Comparison of ENCODE assay signal across 15 mouse cellular contexts in genomic region chr9:42382063-42382462, GRCm38 (mm10). TPM values are rescaled to one million over a fixed set of nuclear protein-coding genes. Genes with fewer than 3 reads are reported as not detected.
A peak's percentile ranks its signal among the peaks of the same experiment; 100 is the strongest.
DNase-seq lines count a peak whose midpoint lies in the region; ATAC-seq and TF ChIP-seq lines count a peak whose summit lies in the region.
"Had no signal": no experiment of that assay in that cellular context is flagged by ENCODE, and none has a peak within 500 bp of the region (broad histone marks: within the 10 kb centered on the region; RNA-seq: fewer than 3 reads in every experiment).

No protein-coding gene starts in this region.

- H3K4me3 ChIP-seq in layer of hippocampus, adult 2 months, result no peak overlapping the region
- H3K4me3 ChIP-seq in midbrain, embryonic 15.5 days, result no peak overlapping the region
- H3K4me3 ChIP-seq: erythroblast, embryonic 14.5 days; limb, embryonic 12.5 days; myocyte had no signal

- no peak overlapping the region for H3K9ac ChIP-seq in midbrain, embryonic 15.5 days
- H3K9ac ChIP-seq: limb, embryonic 12.5 days had no signal

- H3K27ac ChIP-seq in layer of hippocampus, adult 2 months, result peak overlapping the region; percentile 79
- H3K27ac ChIP-seq in midbrain, embryonic 15.5 days, result peak overlapping the region; percentile 53; the same call in 1 of the 2 replicates
- H3K27ac ChIP-seq: limb, embryonic 12.5 days had no signal

- no peak for TF ChIP-seq CTCF in layer of hippocampus, adult 2 months (conservative IDR thresholded peaks at IDR 0.05)

- peak; percentile 9 for DNase-seq in cerebellum, adult 11-12 months
- DNase-seq in cerebellum, adult 11 months, result no peak
- peak in 1 of 2 experiments; percentile 68 for DNase-seq in layer of hippocampus, adult 2 months (ENCODE audit: low spot score in 2 of 2)
- no peak for DNase-seq in layer of hippocampus, postnatal 25 days (ENCODE audit: extremely low spot score in 1 of 2, low spot score in 1 of 2)
- DNase-seq in frontal cortex, postnatal 10 days (ENCODE audit: low spot score in 2 of 2), result peak; percentile 33 to 39
- no peak for DNase-seq in urinary bladder, postnatal 36 days (ENCODE audit: low spot score in 2 of 2)
- DNase-seq in heart, postnatal 4 days, result no peak
- DNase-seq: adrenal gland, adult 2 months; embryo, embryonic 11 days; kidney, postnatal 14 days had no signal

- no peak for ATAC-seq in midbrain, embryonic 15.5 days (replicated peaks)

- WGBS in midbrain, embryonic 15.5 days, result 40% methylated on average over 5 of the region's 5 CpGs

- H3K27me3 ChIP-seq in midbrain, embryonic 15.5 days (replicated peaks), result no peaks in the 10 kb centered on the region
- H3K27me3 ChIP-seq: limb, embryonic 12.5 days had no signal

- no peaks in the 10 kb centered on the region for H3K36me3 ChIP-seq in midbrain, embryonic 15.5 days (replicated peaks)
- H3K36me3 ChIP-seq: limb, embryonic 12.5 days had no signal

- H3K4me2 ChIP-seq in midbrain, embryonic 15.5 days, result no peak overlapping the region
- H3K4me2 ChIP-seq: limb, embryonic 12.5 days had no signal

- no peaks in the 10 kb centered on the region for H3K9me3 ChIP-seq in midbrain, embryonic 15.5 days

- peaks cover 9% of the 10 kb centered on the region; the same call in 1 of the 2 replicates for H3K4me1 ChIP-seq in midbrain, embryonic 15.5 days
- H3K4me1 ChIP-seq: limb, embryonic 12.5 days had no signal

RNA-seq across cellular contexts. Expression of gene Tecta, which starts 17.7 kb away (rescaled TPM):
- under 1 TPM; 0.38 to 0.44 TPM for total RNA-seq in layer of hippocampus, adult 2 months (2021)
- under 1 TPM; 0.44 to 0.94 TPM for total RNA-seq in layer of hippocampus, postnatal 25 days (2021)
- 0.41 and 0.60 TPM in 2 replicates for polyA plus RNA-seq in midbrain, embryonic 15.5 days (2015; fragmentation: Nextera tagmentation; extraction: Ambion mirVana)
- total RNA-seq in heart, postnatal 4 days (2021), result under 1 TPM; 0.19 to 0.23 TPM
- polyA plus RNA-seq: heart, embryonic 14.5 days had no signal

Comparison
In these comparisons a context has a peak if more than half of its experiments do, and no peak if none do; other contexts are left out.
1. DNase-seq: peak in cerebellum, adult 11-12 months (single experiment) and frontal cortex, postnatal 10 days (2 of 2); none in cerebellum, adult 11 months (single experiment), layer of hippocampus, postnatal 25 days (0 of 2), urinary bladder, postnatal 36 days (0 of 2) and heart, postnatal 4 days (single experiment).